Mouse (Mus musculus) olfactory bulb, adult 2 months (tissue): ENCODE results near the gene Gfra1. TPM values are rescaled to one million over a fixed set of nuclear protein-coding genes. Genes with fewer than 3 reads are reported as not detected.

ENCODE experiments used
- H3K27ac ChIP-seq: fragments of 200-500 bp; 2 replicates; pipeline ENCODE4 v1.5.1; 2012; ENCODE audit warnings: low read depth, low read length; ENCODE audit not compliant: insufficient read depth
- H3K4me1 ChIP-seq: fragments of 200-500 bp; 2 replicates; pipeline ENCODE4 v1.6.1; 2012; ENCODE audit warnings: low read length; ENCODE audit not compliant: control insufficient read depth, insufficient read depth
- H3K4me3 ChIP-seq: fragments of 200-500 bp; 2 replicates; pipeline ENCODE4 v1.5.1; 2012; ENCODE audit warnings: mild to moderate bottlenecking, low read depth, low read length, moderate library complexity; ENCODE audit not compliant: insufficient read depth
- CTCF ChIP-seq: fragments of 200-500 bp; IDR thresholded peaks from 2 replicates; pipeline ENCODE4 v1.5.1; 2012; ENCODE audit warnings: low read depth, mild to moderate bottlenecking, low read length, moderate library complexity; ENCODE audit not compliant: insufficient read depth
- POLR2A ChIP-seq: fragments of 200-500 bp; IDR thresholded peaks from 2 replicates; pipeline ENCODE4 v1.6.1; 2012; ENCODE audit warnings: mild to moderate bottlenecking, low read depth, low read length, moderate library complexity; ENCODE audit not compliant: insufficient read depth
- WGBS: fragments of 180-500 bp; shearing (Covaris S2); methylation state at CpG from one replicate; pipeline ENCODE4 v1.1.7; 2018; 5-methylcytosine and 5-hydroxymethylcytosine counted together
- polyA plus RNA-seq: library from polyadenylated mRNA; stranded (reverse); fragments of >200 nt; gene quantifications from 2 replicates; pipeline ENCODE4 v1.2.4, GENCODE M21; 2012; ENCODE audit warnings: low replicate concordance; ENCODE audit not compliant: missing spikeins, insufficient read depth, insufficient read length

The Gfra1 gene
- polyA plus RNA-seq, 1 experiment: not detected

GRCm38 (mm10) chr19:58266600-58266999 is 189.1 kb downstream of the Gfra1 start:
- no peak overlapping the region for H3K27ac ChIP-seq
- 52% methylated on average over 7 of the region's 7 CpGs for WGBS
- H3K4me1 ChIP-seq: 0 out of 2 replicates have a peak, but pooled peaks cover 2% of the 10 kb centered on the region
- no peak overlapping the region for H3K4me3 ChIP-seq
- no peak for TF ChIP-seq POLR2A
- TF ChIP-seq CTCF: no peak

- Histone ChIP-seq H3K4me1 (peaks cover 6% of the 10 kb centered on the region; the same call in 1 of the 2 replicates), H3K4me3 (no peak overlapping the region), H3K27ac (no peak overlapping the region)
- WGBS: 68% methylated on average over 8 of the region's 8 CpGs
- TF ChIP-seq CTCF (no peak), POLR2A (no peak)
These were observed 194.8 kb downstream of the Gfra1 start for GRCm38 (mm10) chr19:58260934-58261333.

- Histone ChIP-seq H3K27ac (no peak overlapping the region), H3K4me3 (no peak overlapping the region), H3K4me1 (peaks cover 6% of the 10 kb centered on the region; the same call in 1 of the 2 replicates)
- 90% methylated on average over 2 of the region's 2 CpGs for WGBS
- TF ChIP-seq CTCF: no peak
- no peak for TF ChIP-seq POLR2A
These were observed 196.5 kb downstream of the Gfra1 start for GRCm38 (mm10) chr19:58259250-58259649.

- Histone ChIP-seq H3K4me1 (peaks cover 3% of the 10 kb centered on the region; the same call in 1 of the 2 replicates), H3K4me3 (no peak overlapping the region), H3K27ac (no peak overlapping the region)
- TF ChIP-seq CTCF: no peak
- 87% methylated on average over 3 of the region's 3 CpGs for WGBS
These were observed 199.2 kb downstream of the Gfra1 start for GRCm38 (mm10) chr19:58256485-58256884.

- no peak for TF ChIP-seq POLR2A
- WGBS: 51% methylated on average over 7 of the region's 7 CpGs
- H3K4me3 ChIP-seq: no peak overlapping the region
- no peaks in the 10 kb centered on the region for H3K4me1 ChIP-seq
- H3K27ac ChIP-seq: no peak overlapping the region
These were observed 200.3 kb downstream of the Gfra1 start for GRCm38 (mm10) chr19:58255394-58255793.

- Histone ChIP-seq H3K4me1 (no peaks in the 10 kb centered on the region), H3K27ac (no peak overlapping the region), H3K4me3 (no peak overlapping the region)
- 82% methylated on average over 3 of the region's 3 CpGs for WGBS
- no peak for TF ChIP-seq POLR2A
- TF ChIP-seq CTCF: no peak
These were observed 201.5 kb downstream of the Gfra1 start for GRCm38 (mm10) chr19:58254172-58254571.

GRCm38 (mm10) chr19:58251698-58252097 is 204.0 kb downstream of the Gfra1 start:
- no peaks in the 10 kb centered on the region for H3K4me1 ChIP-seq

GRCm38 (mm10) chr19:58251095-58251494 is 204.6 kb downstream of the Gfra1 start:
- Histone ChIP-seq H3K4me1 (no peaks in the 10 kb centered on the region), H3K4me3 (no peak overlapping the region), H3K27ac (no peak overlapping the region)
- 39% methylated on average over 6 of the region's 6 CpGs for WGBS
- TF ChIP-seq CTCF: no peak
- no peak for TF ChIP-seq POLR2A

More at GRCm38 (mm10) chr19:58251698-58252097, 204.0 kb downstream of the Gfra1 start:
- TF ChIP-seq CTCF: no peak
- TF ChIP-seq POLR2A: no peak
- no peak overlapping the region for H3K27ac ChIP-seq
- no peak overlapping the region for H3K4me3 ChIP-seq
- 77% methylated on average over 4 of the region's 4 CpGs for WGBS

GRCm38 (mm10) chr19:58250237-58250636 is 205.5 kb downstream of the Gfra1 start:
- 79% methylated on average over 8 of the region's 8 CpGs for WGBS
- no peak for TF ChIP-seq POLR2A
- TF ChIP-seq CTCF: no peak
- Histone ChIP-seq H3K4me3 (no peak overlapping the region), H3K4me1 (no peaks in the 10 kb centered on the region), H3K27ac (no peak overlapping the region)

- 81% methylated on average over 4 of the region's 4 CpGs for WGBS
- no peak overlapping the region for H3K4me3 ChIP-seq
- TF ChIP-seq POLR2A: no peak
- no peak for TF ChIP-seq CTCF
- H3K4me1 ChIP-seq: 0 out of 2 replicates have a peak, but pooled peaks cover 2% of the 10 kb centered on the region
- H3K27ac ChIP-seq: no peak overlapping the region
These were observed 211.6 kb downstream of the Gfra1 start for GRCm38 (mm10) chr19:58244148-58244547.
